Mouse (Mus musculus): Measurements from ENCODE around the gene Vcp.
"Not testable (repeated sequence)": the region's sequence is repeated elsewhere in the genome, so short reads cannot be mapped to it uniquely, and the experiment has no call there.

Vcp gene

DNA sequence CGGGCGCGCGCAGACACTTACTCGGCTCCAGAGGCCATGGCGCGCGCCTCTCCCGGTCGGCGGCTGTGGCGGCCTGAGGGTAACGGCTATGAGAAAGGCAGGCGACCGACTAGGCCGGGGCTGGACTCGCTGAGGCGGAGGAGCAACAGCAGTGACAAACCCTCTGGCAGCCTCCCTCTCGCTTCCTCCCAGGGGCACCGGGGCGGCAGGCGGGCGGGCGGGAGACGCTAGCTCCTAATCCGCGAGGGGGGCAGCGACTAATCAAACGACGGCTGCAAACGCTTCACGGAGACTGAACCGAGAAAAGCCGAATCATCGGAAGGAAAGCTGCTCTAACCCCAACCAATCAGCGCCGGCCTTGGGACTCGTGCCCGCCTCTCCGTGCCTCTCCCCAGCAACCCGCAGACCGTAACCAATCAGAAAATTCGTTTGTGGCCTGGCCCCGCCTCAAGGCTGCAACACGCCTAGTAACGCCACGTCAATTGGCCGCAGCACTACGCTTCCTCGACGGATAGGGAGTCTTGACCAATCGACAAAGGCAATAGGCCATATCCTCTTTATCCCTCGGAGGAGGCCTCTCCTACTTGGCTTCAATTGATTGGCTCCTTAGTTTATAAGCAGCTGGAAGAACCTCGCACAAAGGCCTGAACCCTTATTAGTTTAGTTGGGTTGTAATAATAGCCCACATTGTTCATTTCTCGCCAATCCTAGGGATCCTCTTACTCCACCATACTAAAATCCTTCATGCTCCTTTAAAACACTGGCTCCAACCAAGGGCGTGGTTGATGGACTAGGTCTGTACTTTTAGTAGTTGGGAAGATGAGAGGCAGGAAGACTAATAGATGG lies at the start of gene Vcp:
TSS of gene Vcp (minus strand) at position 367 of the 846 bp plus-strand sequence.
- peaks cover 53% of the 10 kb centered on the region for H3K4me1 ChIP-seq (replicated peaks; ENCODE audit: low read depth, low read length)
- peaks cover 64% of the 10 kb centered on the region for H3K36me3 ChIP-seq (ENCODE audit: insufficient read depth, low read length)
- H3K9me3 ChIP-seq (ENCODE audit: low read length); H3K27me3 ChIP-seq (ENCODE audit: insufficient read depth, low read length): not testable (repeated sequence)
- H3K4me3 ChIP-seq (replicated peaks; ENCODE audit: low read length): peak within 1 kb of the TSS; percentile 97

- H3K27me3 ChIP-seq (ENCODE audit: insufficient read depth, low read length): 0 out of 2 replicates have a peak, but pooled peaks cover 2% of the 10 kb centered on the region
- no peaks in the 10 kb centered on the region for H3K36me3 ChIP-seq (ENCODE audit: insufficient read depth, low read length)
- peaks cover 40% of the 10 kb centered on the region for H3K4me1 ChIP-seq (replicated peaks; ENCODE audit: low read depth, low read length)
- H3K9me3 ChIP-seq (ENCODE audit: low read length): no peaks in the 10 kb centered on the region
- H3K4me3 ChIP-seq (replicated peaks; ENCODE audit: low read length): no peak overlapping the region
- TF ChIP-seq CTCF (conservative IDR thresholded peaks at IDR 0.05; ENCODE audit: low read length) (peak; percentile 90), POU5F1 (IDR thresholded peaks at IDR 0.05; ENCODE audit: borderline replicate concordance, low read length) (no peak), NANOG (IDR thresholded peaks at IDR 0.05; ENCODE audit: borderline replicate concordance, low read length) (no peak)
These were observed 46.9 kb upstream of the Vcp start for GRCm38 (mm10) chr4:43047231-43047630.

GRCm38 (mm10) chr4:43046607-43047006 lies 46.3 kb upstream of the Vcp start:
- Histone ChIP-seq H3K4me1 (replicated peaks; ENCODE audit: low read depth, low read length) (peaks cover 35% of the 10 kb centered on the region), H3K27me3 (ENCODE audit: insufficient read depth, low read length) (0 out of 2 replicates have a peak, but pooled peaks cover 2% of the 10 kb centered on the region), H3K36me3 (ENCODE audit: insufficient read depth, low read length) (no peaks in the 10 kb centered on the region), H3K9me3 (ENCODE audit: low read length) (no peaks in the 10 kb centered on the region), H3K4me3 (replicated peaks; ENCODE audit: low read length) (peak overlapping the region; percentile 86; the same call in 1 of the 2 replicates)
- no peak for TF ChIP-seq CTCF (conservative IDR thresholded peaks at IDR 0.05; ENCODE audit: low read length)
- TF ChIP-seq POU5F1 (IDR thresholded peaks at IDR 0.05; ENCODE audit: borderline replicate concordance, low read length): no peak
- no peak for TF ChIP-seq NANOG (IDR thresholded peaks at IDR 0.05; ENCODE audit: borderline replicate concordance, low read length)

GRCm38 (mm10) chr4:43045659-43046302 lies 45.5 kb upstream of the Vcp start, which contains the start of gene Fam214b:
Fam214b (minus strand) TSS chr4:43046220.
- Histone ChIP-seq H3K4me3 (replicated peaks; ENCODE audit: low read length) (peak within 1 kb of the TSS; percentile 86), H3K36me3 (ENCODE audit: insufficient read depth, low read length) (no peaks in the 10 kb centered on the region), H3K9me3 (ENCODE audit: low read length) (no peaks in the 10 kb centered on the region), H3K27me3 (ENCODE audit: insufficient read depth, low read length) (0 out of 2 replicates have a peak, but pooled peaks cover 2% of the 10 kb centered on the region), H3K4me1 (replicated peaks; ENCODE audit: low read depth, low read length) (peaks cover 41% of the 10 kb centered on the region)
- TF ChIP-seq CTCF (conservative IDR thresholded peaks at IDR 0.05; ENCODE audit: low read length): no peak
- no peak for TF ChIP-seq POU5F1 (IDR thresholded peaks at IDR 0.05; ENCODE audit: borderline replicate concordance, low read length)
- TF ChIP-seq NANOG (IDR thresholded peaks at IDR 0.05; ENCODE audit: borderline replicate concordance, low read length): no peak

- H3K36me3 ChIP-seq (ENCODE audit: insufficient read depth, low read length): no peaks in the 10 kb centered on the region
- H3K4me1 ChIP-seq (replicated peaks; ENCODE audit: low read depth, low read length): peaks cover 45% of the 10 kb centered on the region
- 0 out of 2 replicates have a peak, but pooled peaks cover 2% of the 10 kb centered on the region for H3K27me3 ChIP-seq (ENCODE audit: insufficient read depth, low read length)
- H3K9me3 ChIP-seq (ENCODE audit: low read length): no peaks in the 10 kb centered on the region
- H3K4me3 ChIP-seq (replicated peaks; ENCODE audit: low read length): peak overlapping the region; percentile 86
- no peak for TF ChIP-seq CTCF (conservative IDR thresholded peaks at IDR 0.05; ENCODE audit: low read length)
These were observed 45.0 kb upstream of the Vcp start for GRCm38 (mm10) chr4:43045285-43045658.

DNA sequence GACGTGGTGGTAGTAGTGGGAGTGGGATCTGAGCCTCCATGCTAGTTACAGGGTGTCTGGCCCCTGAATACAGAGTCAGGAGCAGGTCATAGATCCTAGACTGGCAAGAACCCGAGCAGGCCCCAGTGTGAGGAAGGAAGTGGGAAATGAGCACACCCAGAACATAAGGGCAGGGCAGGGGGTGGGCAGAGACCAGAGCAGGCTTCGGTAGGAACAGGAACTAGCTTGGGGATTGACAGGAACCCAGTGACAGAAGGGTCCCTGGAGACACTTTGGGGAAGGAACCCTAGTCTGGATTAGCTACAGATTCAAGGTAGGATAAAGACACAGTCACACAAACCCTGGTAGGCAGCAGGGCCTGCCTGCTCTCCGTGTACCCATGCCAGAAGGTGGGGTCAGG lies 44.4 kb upstream of the Vcp start:
- H3K9me3 ChIP-seq (ENCODE audit: low read length): no peaks in the 10 kb centered on the region
- H3K36me3 ChIP-seq (ENCODE audit: insufficient read depth, low read length): no peaks in the 10 kb centered on the region
- 0 out of 2 replicates have a peak, but pooled peaks cover 2% of the 10 kb centered on the region for H3K27me3 ChIP-seq (ENCODE audit: insufficient read depth, low read length)
- peak overlapping the region; percentile 86 for H3K4me3 ChIP-seq (replicated peaks; ENCODE audit: low read length)
- peaks cover 48% of the 10 kb centered on the region for H3K4me1 ChIP-seq (replicated peaks; ENCODE audit: low read depth, low read length)
- no peak for TF ChIP-seq NANOG (IDR thresholded peaks at IDR 0.05; ENCODE audit: borderline replicate concordance, low read length)
- TF ChIP-seq POU5F1 (IDR thresholded peaks at IDR 0.05; ENCODE audit: borderline replicate concordance, low read length): no peak
- TF ChIP-seq CTCF (conservative IDR thresholded peaks at IDR 0.05; ENCODE audit: low read length): no peak

- TF ChIP-seq POU5F1 (IDR thresholded peaks at IDR 0.05; ENCODE audit: borderline replicate concordance, low read length) (no peak), NANOG (IDR thresholded peaks at IDR 0.05; ENCODE audit: borderline replicate concordance, low read length) (no peak), CTCF (conservative IDR thresholded peaks at IDR 0.05; ENCODE audit: low read length) (no peak)
- H3K4me1 ChIP-seq (replicated peaks; ENCODE audit: low read depth, low read length): peaks cover 57% of the 10 kb centered on the region
- no peaks in the 10 kb centered on the region for H3K36me3 ChIP-seq (ENCODE audit: insufficient read depth, low read length)
- H3K9me3 ChIP-seq (ENCODE audit: low read length): no peaks in the 10 kb centered on the region
- H3K4me3 ChIP-seq (replicated peaks; ENCODE audit: low read length): peak overlapping the region; percentile 86
- peaks cover 5% of the 10 kb centered on the region; the same call in 1 of the 2 replicates for H3K27me3 ChIP-seq (ENCODE audit: insufficient read depth, low read length)
These were observed 43.5 kb upstream of the Vcp start for GRCm38 (mm10) chr4:43043644-43044357.

GRCm38 (mm10) chr4:43040881-43041547 lies 40.7 kb upstream of the Vcp start:
- Histone ChIP-seq H3K4me3 (replicated peaks; ENCODE audit: low read length) (no peak overlapping the region; the same call in 1 of the 2 replicates), H3K4me1 (replicated peaks; ENCODE audit: low read depth, low read length) (peaks cover 58% of the 10 kb centered on the region), H3K36me3 (ENCODE audit: insufficient read depth, low read length) (peaks cover 7% of the 10 kb centered on the region), H3K9me3 (ENCODE audit: low read length) (no peaks in the 10 kb centered on the region), H3K27me3 (ENCODE audit: insufficient read depth, low read length) (peaks cover 5% of the 10 kb centered on the region; the same call in 1 of the 2 replicates)
- TF ChIP-seq NANOG (IDR thresholded peaks at IDR 0.05; ENCODE audit: borderline replicate concordance, low read length): no peak

All from E14TG2a.4 (cell line).